Mouse (Mus musculus): Measurements from ENCODE around the gene Nsrp1.

- no peak for TF ChIP-seq POLR2A (IDR thresholded peaks at IDR 0.05; ENCODE audit: low read depth, low read length)
- TF ChIP-seq CTCF (IDR thresholded peaks at IDR 0.05; ENCODE audit: borderline replicate concordance, insufficient read depth, low read length) = no peak
Observed at GRCm38 (mm10) chr11:77021749-77022396, 56.4 kb downstream of the Nsrp1 start.
